Mouse (Mus musculus): Measurements from ENCODE around the gene Cdkl4. TPM values are rescaled to one million over a fixed set of nuclear protein-coding genes. Genes with fewer than 3 reads are reported as not detected.
A peak's percentile ranks its signal among the peaks of the same experiment; 100 is the strongest.
"Not testable (repeated sequence)": the region's sequence is repeated elsewhere in the genome, so short reads cannot be mapped to it uniquely, and the experiment has no call there.

Cdkl4 gene
- polyA plus RNA-seq, 1 experiment: not detected

DNA sequence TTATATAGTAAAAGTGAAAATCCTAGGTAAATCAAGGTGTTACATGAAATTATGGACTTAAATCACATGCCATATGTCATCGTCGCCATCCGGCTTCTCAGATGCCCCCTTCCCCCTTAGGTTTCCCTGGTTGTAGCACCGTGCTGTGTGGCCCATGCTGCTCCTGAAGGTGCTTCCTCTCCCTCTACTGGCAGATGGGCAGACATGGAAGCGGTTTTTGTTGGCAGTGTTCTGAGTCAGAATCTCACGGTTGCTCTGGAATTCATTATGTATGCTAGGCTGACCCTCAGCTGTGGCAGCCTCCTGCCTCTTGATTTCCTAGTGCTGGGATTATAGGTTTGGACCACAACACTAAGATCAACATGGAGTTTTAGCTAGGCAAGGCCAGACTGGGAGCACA lies 40.5 kb downstream of the Cdkl4 start:
- Histone ChIP-seq H3K4me1 (ENCODE audit: control insufficient read depth, insufficient read depth, insufficient read length, low read length) (no peaks in the 10 kb centered on the region), H3K4me3 (ENCODE audit: low read depth, low read length) (no peak overlapping the region), H3K27me3 (ENCODE audit: control insufficient read depth, insufficient read depth, low read length) (no peaks in the 10 kb centered on the region), H3K36me3 (ENCODE audit: control insufficient read depth, insufficient read depth, low read length) (no peaks in the 10 kb centered on the region), H3K27ac (ENCODE audit: insufficient read depth, low read depth, low read length) (no peak overlapping the region)
- 74% methylated on average over 6 of the region's 6 CpGs for WGBS
- 0 out of 2 replicates have a peak, but pooled peaks have one; percentile 4 for TF ChIP-seq CTCF (IDR thresholded peaks at IDR 0.05; ENCODE audit: extremely low read depth, insufficient read length, insufficient replicate concordance, low read depth, low read length)
- no peak for TF ChIP-seq POLR2A (IDR thresholded peaks at IDR 0.05; ENCODE audit: low read depth, low read length)

DNA sequence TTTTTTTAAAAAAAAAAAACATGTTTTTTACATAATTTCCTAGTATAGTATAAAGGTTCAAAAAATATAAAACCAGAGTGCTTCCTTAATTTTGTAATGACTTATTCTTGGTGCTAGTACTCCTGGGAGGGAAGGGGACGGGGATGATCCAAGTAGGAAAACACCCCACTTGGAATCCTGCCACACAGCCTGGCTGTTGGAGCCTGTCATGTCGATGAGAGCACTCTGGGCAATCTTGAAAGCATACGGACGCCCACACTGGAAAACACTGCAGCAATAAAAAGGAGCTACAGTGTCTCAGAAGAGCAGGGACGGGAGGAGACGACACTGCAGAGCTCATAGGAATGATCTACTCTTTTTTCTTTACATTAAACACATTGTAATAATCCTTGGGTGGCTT lies 42.0 kb downstream of the Cdkl4 start:
- no peak overlapping the region for H3K4me3 ChIP-seq (ENCODE audit: low read depth, low read length)
- H3K27me3 ChIP-seq (ENCODE audit: control insufficient read depth, insufficient read depth, low read length): no peaks in the 10 kb centered on the region
- H3K36me3 ChIP-seq (ENCODE audit: control insufficient read depth, insufficient read depth, low read length): no peaks in the 10 kb centered on the region
- H3K27ac ChIP-seq (ENCODE audit: insufficient read depth, low read depth, low read length): no peak overlapping the region
- no peaks in the 10 kb centered on the region for H3K4me1 ChIP-seq (ENCODE audit: control insufficient read depth, insufficient read depth, insufficient read length, low read length)
- no peak for TF ChIP-seq POLR2A (IDR thresholded peaks at IDR 0.05; ENCODE audit: low read depth, low read length)
- no peak for TF ChIP-seq CTCF (IDR thresholded peaks at IDR 0.05; ENCODE audit: extremely low read depth, insufficient read length, insufficient replicate concordance, low read depth, low read length)
- WGBS: 40% methylated on average over 6 of the region's 6 CpGs

DNA sequence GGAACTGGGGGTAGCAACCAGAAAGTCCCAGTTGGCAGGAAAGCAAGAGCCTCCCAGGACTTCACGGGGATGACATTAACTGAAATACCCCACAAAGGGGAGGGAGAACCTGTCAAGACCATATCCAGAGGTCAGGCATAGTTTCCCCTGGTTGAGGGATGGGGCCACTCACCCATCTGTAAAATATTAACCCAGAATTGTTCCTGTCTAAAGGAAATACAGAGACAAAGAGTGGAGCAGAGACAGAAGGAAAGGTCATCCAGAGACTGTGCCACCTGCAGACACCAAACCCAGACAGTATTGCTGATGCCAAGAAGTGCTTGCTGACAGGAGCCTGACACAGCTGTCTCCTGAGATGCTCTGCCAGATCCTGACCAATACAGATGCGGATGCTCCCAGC lies 46.3 kb downstream of the Cdkl4 start:
- not testable (repeated sequence) for H3K27ac ChIP-seq (ENCODE audit: insufficient read depth, low read depth, low read length); H3K36me3 ChIP-seq (ENCODE audit: control insufficient read depth, insufficient read depth, low read length); H3K4me3 ChIP-seq (ENCODE audit: low read depth, low read length); H3K27me3 ChIP-seq (ENCODE audit: control insufficient read depth, insufficient read depth, low read length); H3K4me1 ChIP-seq (ENCODE audit: control insufficient read depth, insufficient read depth, insufficient read length, low read length)
- 36% methylated on average over 2 of the region's 2 CpGs for WGBS

DNA sequence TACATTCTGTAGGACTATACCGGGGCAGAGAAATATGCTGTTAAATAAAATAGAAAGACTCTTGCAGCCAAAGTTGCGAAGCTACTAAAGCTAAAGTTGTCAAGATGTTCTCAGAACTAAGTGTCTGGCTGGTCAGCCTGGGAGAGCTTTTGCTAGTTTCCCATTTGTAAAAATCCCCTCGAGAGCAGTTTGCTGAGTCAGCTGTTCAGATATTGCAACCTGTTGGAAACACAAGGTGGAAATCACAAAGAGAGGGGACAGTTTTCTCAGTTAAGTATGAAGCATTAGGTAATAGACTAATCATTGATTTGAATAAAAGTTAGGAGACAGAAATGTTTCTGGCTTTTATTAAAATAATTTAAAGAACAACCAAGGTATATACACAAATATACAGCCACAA lies 54.4 kb downstream of the Cdkl4 start:
- H3K4me1 ChIP-seq (ENCODE audit: control insufficient read depth, insufficient read depth, insufficient read length, low read length): no peaks in the 10 kb centered on the region
- H3K27me3 ChIP-seq (ENCODE audit: control insufficient read depth, insufficient read depth, low read length): no peaks in the 10 kb centered on the region
- 86% methylated on average over 3 of the region's 3 CpGs for WGBS
- H3K4me3 ChIP-seq (ENCODE audit: low read depth, low read length): no peak overlapping the region
- H3K27ac ChIP-seq (ENCODE audit: insufficient read depth, low read depth, low read length): no peak overlapping the region
- H3K36me3 ChIP-seq (ENCODE audit: control insufficient read depth, insufficient read depth, low read length): no peaks in the 10 kb centered on the region
- TF ChIP-seq CTCF (IDR thresholded peaks at IDR 0.05; ENCODE audit: extremely low read depth, insufficient read length, insufficient replicate concordance, low read depth, low read length) (no peak), POLR2A (IDR thresholded peaks at IDR 0.05; ENCODE audit: low read depth, low read length) (no peak)

DNA sequence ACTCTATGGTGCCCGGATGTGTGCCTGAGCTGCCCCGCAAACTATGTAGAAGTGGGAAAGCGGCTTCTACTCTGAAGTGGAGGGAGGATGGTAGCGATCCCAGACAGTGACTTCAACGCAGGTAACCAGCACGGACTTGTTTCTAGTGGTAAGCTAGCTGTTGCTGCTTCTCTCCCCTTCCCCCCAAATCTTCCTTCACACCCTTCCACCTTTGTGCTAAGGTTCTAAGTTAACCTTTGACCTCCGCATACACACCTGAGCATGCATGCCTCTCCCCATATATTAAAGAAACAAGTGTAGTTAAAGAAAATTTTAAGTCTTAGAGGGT lies 55.4 kb downstream of the Cdkl4 start:
- peaks cover 1% of the 10 kb centered on the region; the same call in 1 of the 2 replicates for H3K4me1 ChIP-seq (ENCODE audit: control insufficient read depth, insufficient read depth, insufficient read length, low read length)
- no peak overlapping the region for H3K27ac ChIP-seq (ENCODE audit: insufficient read depth, low read depth, low read length)
- no peak overlapping the region for H3K4me3 ChIP-seq (ENCODE audit: low read depth, low read length)
- 71% methylated on average over 7 of the region's 7 CpGs for WGBS
- no peaks in the 10 kb centered on the region for H3K27me3 ChIP-seq (ENCODE audit: control insufficient read depth, insufficient read depth, low read length)
- no peaks in the 10 kb centered on the region for H3K36me3 ChIP-seq (ENCODE audit: control insufficient read depth, insufficient read depth, low read length)
- TF ChIP-seq POLR2A (IDR thresholded peaks at IDR 0.05; ENCODE audit: low read depth, low read length) (no peak), CTCF (IDR thresholded peaks at IDR 0.05; ENCODE audit: extremely low read depth, insufficient read length, insufficient replicate concordance, low read depth, low read length) (no peak)

DNA sequence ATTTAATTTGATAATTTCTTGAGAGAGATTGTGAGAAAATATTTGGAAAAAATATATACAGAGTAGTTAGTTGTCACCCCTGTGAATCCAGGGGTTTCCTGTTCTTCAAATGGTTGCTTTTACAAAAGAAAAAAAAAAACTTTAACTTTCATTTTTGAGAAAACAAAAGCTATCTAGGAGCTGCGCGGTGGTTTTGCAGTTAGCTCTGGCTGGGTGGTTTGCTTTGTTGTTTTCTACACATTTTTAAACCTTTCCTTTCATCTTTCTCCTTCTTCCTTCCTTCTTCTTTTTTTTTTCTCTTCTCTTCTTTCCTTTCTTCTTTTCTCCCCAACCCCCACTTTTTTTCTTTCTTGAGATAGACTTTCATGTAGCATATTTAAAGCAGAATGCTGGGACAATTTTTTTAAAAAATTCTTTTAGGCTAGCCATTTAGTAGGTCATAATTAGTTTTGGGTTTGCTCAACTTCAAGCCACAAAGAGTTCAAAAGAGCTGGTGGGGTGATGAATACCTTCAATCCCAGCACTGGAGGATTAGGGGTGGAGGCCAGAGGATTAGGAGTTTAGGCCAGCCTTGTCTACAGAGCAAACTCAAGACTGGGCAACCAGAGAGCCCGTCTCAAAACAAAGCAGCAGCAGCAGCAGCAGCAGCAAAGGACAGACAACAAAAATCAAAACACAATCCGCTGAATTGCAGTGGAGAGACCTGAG lies 55.9 kb downstream of the Cdkl4 start:
- H3K27me3 ChIP-seq (ENCODE audit: control insufficient read depth, insufficient read depth, low read length): no peaks in the 10 kb centered on the region
- TF ChIP-seq CTCF (IDR thresholded peaks at IDR 0.05; ENCODE audit: extremely low read depth, insufficient read length, insufficient replicate concordance, low read depth, low read length) (no peak), POLR2A (IDR thresholded peaks at IDR 0.05; ENCODE audit: low read depth, low read length) (no peak)
- no peak overlapping the region for H3K27ac ChIP-seq (ENCODE audit: insufficient read depth, low read depth, low read length)
- 69% methylated on average over 4 of the region's 4 CpGs for WGBS
- peaks cover 2% of the 10 kb centered on the region; the same call in 1 of the 2 replicates for H3K4me1 ChIP-seq (ENCODE audit: control insufficient read depth, insufficient read depth, insufficient read length, low read length)
- H3K36me3 ChIP-seq (ENCODE audit: control insufficient read depth, insufficient read depth, low read length): no peaks in the 10 kb centered on the region
- no peak overlapping the region for H3K4me3 ChIP-seq (ENCODE audit: low read depth, low read length)

DNA sequence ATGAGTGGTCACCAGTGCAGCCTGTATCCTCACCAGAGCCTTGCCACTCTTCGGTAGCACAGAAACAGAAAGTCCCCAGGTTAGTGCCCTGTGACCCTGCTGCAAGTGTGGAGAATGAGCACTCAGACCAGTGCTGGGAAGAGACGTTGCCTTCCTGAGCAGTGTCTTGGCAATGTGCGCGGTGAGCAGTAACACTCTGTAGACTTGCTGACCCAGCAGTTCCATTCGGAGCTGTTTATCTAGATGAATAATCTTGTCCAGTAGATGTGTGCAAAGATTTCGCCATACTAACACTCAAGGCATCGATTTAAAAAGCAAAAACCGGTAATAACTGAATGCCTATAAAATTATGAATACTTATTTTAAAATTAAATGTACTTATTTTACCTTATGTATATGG lies 57.1 kb downstream of the Cdkl4 start:
- no peaks in the 10 kb centered on the region for H3K36me3 ChIP-seq (ENCODE audit: control insufficient read depth, insufficient read depth, low read length)
- TF ChIP-seq CTCF (IDR thresholded peaks at IDR 0.05; ENCODE audit: extremely low read depth, insufficient read length, insufficient replicate concordance, low read depth, low read length): no peak
- no peak for TF ChIP-seq POLR2A (IDR thresholded peaks at IDR 0.05; ENCODE audit: low read depth, low read length)
- 62% methylated on average over 8 of the region's 8 CpGs for WGBS

More for the DNA sequence above, 57.1 kb downstream of the Cdkl4 start:
- H3K27ac ChIP-seq (ENCODE audit: insufficient read depth, low read depth, low read length): no peak overlapping the region
- no peaks in the 10 kb centered on the region for H3K27me3 ChIP-seq (ENCODE audit: control insufficient read depth, insufficient read depth, low read length)
- peaks cover 2% of the 10 kb centered on the region; the same call in 1 of the 2 replicates for H3K4me1 ChIP-seq (ENCODE audit: control insufficient read depth, insufficient read depth, insufficient read length, low read length)
- no peak overlapping the region for H3K4me3 ChIP-seq (ENCODE audit: low read depth, low read length)

Data from small intestine, adult 2 months (tissue).